Mouse (Mus musculus) forebrain, embryonic 13.5 days (tissue): ENCODE measurements around the gene Prdm1. TPM values are rescaled to one million over a fixed set of nuclear protein-coding genes. Genes with fewer than 3 reads are reported as not detected.

Experiments
- ATAC-seq: fragments of 200-750 bp; cut with Nextera tagmentation; 2 replicates; pipeline ENCODE4 v1.8.0; 2017
- H3K27ac ChIP-seq: fragments of 300-500 bp; sonication (generic); 2 replicates; pipeline ENCODE4 v1.5.1; 2015; ENCODE audit warnings: inconsistent platforms, mild to moderate bottlenecking, moderate library complexity
- H3K27me3 ChIP-seq: fragments of 300-500 bp; sonication (generic); 2 replicates; pipeline ENCODE4 v1.6.1; 2015; ENCODE audit warnings: mild to moderate bottlenecking, inconsistent platforms
- H3K36me3 ChIP-seq: fragments of 300-500 bp; sonication (generic); 2 replicates; pipeline ENCODE4 v1.6.1; 2015; ENCODE audit warnings: mild to moderate bottlenecking, inconsistent platforms; ENCODE audit not compliant: poor library complexity, severe bottlenecking
- H3K4me1 ChIP-seq: fragments of 300-500 bp; sonication (generic); 2 replicates; pipeline ENCODE4 v1.6.1; 2015; ENCODE audit warnings: inconsistent platforms
- H3K4me2 ChIP-seq: fragments of 300-500 bp; sonication (generic); 2 replicates; pipeline ENCODE4 v1.6.1; 2015; ENCODE audit warnings: inconsistent platforms, mild to moderate bottlenecking, moderate library complexity
- H3K4me3 ChIP-seq: fragments of 300-500 bp; sonication (generic); 2 replicates; pipeline ENCODE4 v1.5.1; 2015; ENCODE audit warnings: mild to moderate bottlenecking, inconsistent platforms
- H3K9ac ChIP-seq: fragments of 300-500 bp; sonication (generic); 2 replicates; pipeline ENCODE4 v1.6.1; 2015; ENCODE audit warnings: mild to moderate bottlenecking, inconsistent platforms
- H3K9me3 ChIP-seq: fragments of 300-500 bp; sonication (generic); replicated peaks from 2 replicates; pipeline ENCODE4 v1.6.1; 2016; ENCODE audit warnings: inconsistent platforms
- WGBS: fragments of 180-500 bp; shearing (Covaris S2); methylation state at CpG from one replicate; pipeline ENCODE4 v1.1.7; 2015; 5-methylcytosine and 5-hydroxymethylcytosine counted together
- polyA plus RNA-seq: library from polyadenylated mRNA; unstranded; fragments of >200 nt; fragmentation: Nextera tagmentation; extraction: Ambion mirVana; gene quantifications from 2 replicates; pipeline ENCODE4 v1.2.1, GENCODE M21; 2015

Gene Prdm1
- polyA plus RNA-seq, 1 experiment from 2014 or later, result 0.59 TPM

DNA sequence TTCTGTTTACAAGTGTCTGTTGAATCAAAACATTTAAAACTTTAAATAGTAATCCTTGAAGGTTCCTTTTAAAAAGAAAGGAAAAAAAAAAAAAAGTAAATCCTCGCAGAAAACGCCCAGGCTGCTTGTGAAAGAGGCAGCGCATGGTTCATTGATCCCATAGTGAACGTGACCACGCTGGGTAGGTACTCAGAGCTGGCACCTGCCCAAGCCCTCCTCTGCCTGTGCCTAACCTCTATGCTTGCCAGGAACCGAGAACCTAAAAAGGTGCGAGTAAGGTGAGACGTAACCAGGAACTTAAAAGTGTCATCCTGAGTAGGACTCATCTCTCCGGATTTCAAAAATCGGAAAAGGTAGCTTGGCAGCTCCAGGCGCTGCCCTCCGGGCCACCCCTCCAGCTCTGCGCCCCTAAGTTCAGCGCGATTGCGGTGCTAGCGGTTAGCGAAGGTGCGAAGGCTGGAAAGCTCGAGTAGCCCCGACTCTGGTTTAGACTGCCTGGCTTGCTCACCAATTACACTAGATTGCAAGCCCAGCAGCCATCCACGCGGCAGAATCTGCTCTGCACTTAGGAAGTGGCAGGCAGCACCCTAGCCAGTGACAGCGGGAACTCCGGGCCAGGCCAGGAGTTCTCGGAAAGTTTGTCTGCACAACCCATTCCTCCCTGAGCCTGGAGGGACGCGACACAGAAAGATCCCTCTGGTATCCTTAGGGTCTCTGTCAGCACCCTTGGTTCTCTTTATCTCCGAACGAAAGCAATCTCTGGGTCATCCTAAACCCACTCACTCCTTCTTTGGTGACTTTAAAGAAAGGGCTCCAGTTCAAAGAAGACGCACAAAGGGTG is 1.3 kb downstream of the Prdm1 start:
- ATAC-seq, result no peak
- no peaks in the 10 kb centered on the region for H3K9me3 ChIP-seq
- H3K4me3 ChIP-seq, result peak overlapping the region; percentile 26
- H3K36me3 ChIP-seq, result no peaks in the 10 kb centered on the region
- H3K9ac ChIP-seq, result peak overlapping the region; percentile 12; the same call in 1 of the 2 replicates
- peaks cover 85% of the 10 kb centered on the region for H3K27me3 ChIP-seq
- H3K4me2 ChIP-seq, result peak overlapping the region; percentile 52
- peaks cover 20% of the 10 kb centered on the region for H3K4me1 ChIP-seq
- WGBS, result under 1% methylated on average over 31 of the region's 31 CpGs
- H3K27ac ChIP-seq, result no peak overlapping the region

- no peak overlapping the region for H3K4me2 ChIP-seq
- no peaks in the 10 kb centered on the region for H3K36me3 ChIP-seq
- H3K27ac ChIP-seq, result no peak overlapping the region
- peaks cover 42% of the 10 kb centered on the region for H3K27me3 ChIP-seq
- H3K4me1 ChIP-seq, result no peaks in the 10 kb centered on the region
- 16% methylated on average over 6 of the region's 6 CpGs for WGBS
- H3K9ac ChIP-seq, result no peak overlapping the region
- no peak for ATAC-seq
- H3K9me3 ChIP-seq, result no peaks in the 10 kb centered on the region
- H3K4me3 ChIP-seq, result no peak overlapping the region
Observed at GRCm38 (mm10) chr10:44520189-44520588, 8.1 kb downstream of the Prdm1 start.

GRCm38 (mm10) chr10:44518631-44519030 is 9.7 kb downstream of the Prdm1 start:
- Histone ChIP-seq H3K9me3 (no peaks in the 10 kb centered on the region), H3K4me1 (no peaks in the 10 kb centered on the region), H3K4me3 (no peak overlapping the region), H3K4me2 (no peak overlapping the region), H3K36me3 (no peaks in the 10 kb centered on the region), H3K27ac (no peak overlapping the region), H3K9ac (no peak overlapping the region), H3K27me3 (peaks cover 31% of the 10 kb centered on the region)
- WGBS, result 85% methylated on average over 7 of the region's 7 CpGs
- ATAC-seq, result no peak

GRCm38 (mm10) chr10:44513108-44513507 is 15.2 kb downstream of the Prdm1 start:
- Histone ChIP-seq H3K27ac (no peak overlapping the region), H3K27me3 (0 out of 2 replicates have a peak, but pooled peaks cover 3% of the 10 kb centered on the region)

GRCm38 (mm10) chr10:44511029-44511428 is 17.3 kb downstream of the Prdm1 start:
- H3K9ac ChIP-seq, result no peak overlapping the region
- no peak for ATAC-seq
- no peak overlapping the region for H3K4me3 ChIP-seq
- 88% methylated on average over 3 of the region's 3 CpGs for WGBS
- H3K27me3 ChIP-seq, result no peaks in the 10 kb centered on the region
- H3K4me2 ChIP-seq, result no peak overlapping the region
- H3K9me3 ChIP-seq, result no peaks in the 10 kb centered on the region
- H3K27ac ChIP-seq, result no peak overlapping the region
- no peaks in the 10 kb centered on the region for H3K36me3 ChIP-seq
- H3K4me1 ChIP-seq, result no peaks in the 10 kb centered on the region

More at GRCm38 (mm10) chr10:44513108-44513507, 15.2 kb downstream of the Prdm1 start:
- no peak overlapping the region for H3K4me2 ChIP-seq
- H3K4me1 ChIP-seq, result no peaks in the 10 kb centered on the region
- no peak overlapping the region for H3K4me3 ChIP-seq
- WGBS, result 80% methylated on average over 5 of the region's 5 CpGs
- no peaks in the 10 kb centered on the region for H3K36me3 ChIP-seq
- no peaks in the 10 kb centered on the region for H3K9me3 ChIP-seq
- ATAC-seq, result no peak
- H3K9ac ChIP-seq, result no peak overlapping the region

- ATAC-seq, result no peak
- H3K27me3 ChIP-seq, result 0 out of 2 replicates have a peak, but pooled peaks cover 3% of the 10 kb centered on the region
- no peaks in the 10 kb centered on the region for H3K4me1 ChIP-seq
- H3K36me3 ChIP-seq, result no peaks in the 10 kb centered on the region
- H3K27ac ChIP-seq, result no peak overlapping the region
- no peaks in the 10 kb centered on the region for H3K9me3 ChIP-seq
- WGBS, result 93% methylated on average over 7 of the region's 7 CpGs
- H3K4me3 ChIP-seq, result no peak overlapping the region
- no peak overlapping the region for H3K4me2 ChIP-seq
- no peak overlapping the region for H3K9ac ChIP-seq
Observed at GRCm38 (mm10) chr10:44508649-44509048, 19.7 kb downstream of the Prdm1 start.

DNA sequence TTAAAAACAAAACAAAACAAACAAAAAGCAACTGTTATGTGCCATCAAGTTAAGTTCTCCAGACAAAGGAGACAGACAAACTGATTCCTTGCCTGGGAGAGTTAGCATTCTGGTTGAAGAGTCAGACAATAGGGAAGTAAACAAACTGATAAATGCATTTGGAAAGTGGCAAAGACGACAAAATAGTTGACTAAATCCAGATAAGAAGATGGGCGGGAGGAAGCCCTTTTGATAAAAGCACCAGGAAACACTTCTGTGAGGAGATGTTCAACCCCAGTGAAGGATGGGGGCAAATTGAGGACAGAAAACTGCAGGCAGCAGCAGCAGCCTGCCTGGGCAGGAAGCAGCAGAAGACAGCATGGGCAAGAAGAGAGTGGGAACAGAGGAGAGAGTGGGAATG is 20.3 kb downstream of the Prdm1 start:
- Histone ChIP-seq H3K27me3 (0 out of 2 replicates have a peak, but pooled peaks cover 3% of the 10 kb centered on the region), H3K9me3 (no peaks in the 10 kb centered on the region), H3K4me3 (no peak overlapping the region), H3K36me3 (no peaks in the 10 kb centered on the region), H3K9ac (no peak overlapping the region), H3K4me2 (no peak overlapping the region), H3K27ac (no peak overlapping the region), H3K4me1 (no peaks in the 10 kb centered on the region)
- 50% methylated on average over 2 of the region's 2 CpGs for WGBS
- ATAC-seq, result no peak

- peaks cover 22% of the 10 kb centered on the region for H3K27me3 ChIP-seq
- no peak overlapping the region for H3K4me2 ChIP-seq
- H3K4me3 ChIP-seq, result no peak overlapping the region
- H3K27ac ChIP-seq, result no peak overlapping the region
- WGBS, result 68% methylated on average over 13 of the region's 13 CpGs
- no peaks in the 10 kb centered on the region for H3K36me3 ChIP-seq
- no peaks in the 10 kb centered on the region for H3K4me1 ChIP-seq
- no peaks in the 10 kb centered on the region for H3K9me3 ChIP-seq
- no peak overlapping the region for H3K9ac ChIP-seq
- ATAC-seq, result no peak
Observed at GRCm38 (mm10) chr10:44502891-44503290, 25.4 kb downstream of the Prdm1 start.

DNA sequence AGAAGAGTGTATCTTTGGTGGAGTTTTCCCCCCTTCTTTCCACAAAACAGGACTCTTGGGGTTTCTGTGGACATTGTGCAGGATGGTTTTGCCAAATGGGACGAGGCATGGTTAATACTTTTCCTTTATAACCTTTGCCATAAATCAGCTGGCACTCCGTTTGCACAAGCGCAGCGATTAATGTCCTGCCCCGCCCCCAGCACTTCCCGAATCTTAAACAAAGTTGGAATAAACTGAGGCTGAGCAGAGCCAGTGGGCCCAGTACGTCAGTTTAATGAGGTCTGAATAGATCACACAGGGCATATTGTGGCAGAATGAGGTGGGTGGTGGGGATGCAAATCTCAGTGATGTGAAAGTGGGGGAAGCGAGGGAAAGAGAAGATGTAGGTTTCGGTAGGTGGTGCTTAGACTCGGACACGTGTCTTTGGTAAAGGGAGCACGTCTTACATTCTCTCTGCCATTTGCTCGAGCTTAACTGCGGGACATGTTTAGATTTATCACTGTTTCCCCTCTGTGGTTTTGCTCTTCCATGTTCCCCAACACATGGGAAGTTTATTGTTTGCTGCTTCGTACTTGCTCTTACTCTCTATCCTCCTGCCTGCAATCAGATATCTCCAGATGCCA is 28.3 kb downstream of the Prdm1 start:
- no peak for ATAC-seq
- H3K4me3 ChIP-seq, result no peak overlapping the region
- H3K4me1 ChIP-seq, result no peaks in the 10 kb centered on the region
- no peaks in the 10 kb centered on the region for H3K9me3 ChIP-seq
- H3K9ac ChIP-seq, result no peak overlapping the region
- H3K27ac ChIP-seq, result no peak overlapping the region
- WGBS, result 87% methylated on average over 15 of the region's 15 CpGs
- no peak overlapping the region for H3K4me2 ChIP-seq
- H3K36me3 ChIP-seq, result no peaks in the 10 kb centered on the region
- H3K27me3 ChIP-seq, result peaks cover 38% of the 10 kb centered on the region

GRCm38 (mm10) chr10:44493818-44494492 is 34.3 kb downstream of the Prdm1 start:
- no peaks in the 10 kb centered on the region for H3K36me3 ChIP-seq
- no peaks in the 10 kb centered on the region for H3K9me3 ChIP-seq
- H3K27ac ChIP-seq, result 0 out of 2 replicates have a peak overlapping the region, but pooled peaks have one; percentile 27
- peaks cover 51% of the 10 kb centered on the region for H3K27me3 ChIP-seq
- peaks cover 10% of the 10 kb centered on the region for H3K4me1 ChIP-seq
- WGBS, result 69% methylated on average over 15 of the region's 15 CpGs
- H3K4me2 ChIP-seq, result no peak overlapping the region; the same call in 1 of the 2 replicates
- H3K4me3 ChIP-seq, result no peak overlapping the region
- no peak for ATAC-seq
- no peak overlapping the region for H3K9ac ChIP-seq

GRCm38 (mm10) chr10:44492815-44493525 is 35.3 kb downstream of the Prdm1 start:
- Histone ChIP-seq H3K27ac (peak overlapping the region; percentile 27; the same call in 1 of the 2 replicates), H3K4me2 (no peak overlapping the region), H3K36me3 (no peaks in the 10 kb centered on the region), H3K9me3 (no peaks in the 10 kb centered on the region), H3K4me1 (peaks cover 10% of the 10 kb centered on the region), H3K4me3 (no peak overlapping the region), H3K9ac (no peak overlapping the region), H3K27me3 (peaks cover 47% of the 10 kb centered on the region)
- WGBS, result 46% methylated on average over 8 of the region's 8 CpGs
- peak; percentile 89 for ATAC-seq
